Mouse (Mus musculus): ENCODE data around the gene Nthl1. TPM values are rescaled to one million over a fixed set of nuclear protein-coding genes. Genes with fewer than 3 reads are reported as not detected.

Nthl1 gene
- total RNA-seq, 4 experiments from 2014 or later = 1.8 to 3.4 (median 2.2) TPM

Small RNAs within 50 kb of the gene (microRNA-seq; reads per million reads assigned to microRNA genes)
- not detected for gene Gm24589

Other genes with a start within 250 kb of the Nthl1 start
- gene Rnps1, start 218.1 kb upstream of the Nthl1 start, total RNA-seq (2022) = 10 to 100 TPM; 51.0 to 54.1 (median 52.4) TPM
- gene Eci1, start 206.0 kb upstream of the Nthl1 start, total RNA-seq (2022) = 100 to 1,000 TPM; 133 to 159 (median 146) TPM
- 1 to 10 TPM in 1 of 4 experiments, under 1 TPM in 3; 0.15 to 1.0 (median 0.79) TPM for gene Dnase1l2, start 189.6 kb upstream of the Nthl1 start, total RNA-seq (2022)
- 10 to 100 TPM; 13.6 to 14.6 (median 14.2) TPM for gene E4f1, start 162.4 kb upstream of the Nthl1 start, total RNA-seq (2022)
- gene Pgp, start 162.3 kb upstream of the Nthl1 start, total RNA-seq (2022) = 10 to 100 TPM; 55.1 to 60.3 (median 60.2) TPM
- gene Bricd5, start 158.8 kb upstream of the Nthl1 start, total RNA-seq (2022) = not detected
- gene Mlst8, start 153.6 kb upstream of the Nthl1 start, total RNA-seq (2022) = 10 to 100 TPM in 2 of 4 experiments, 1 to 10 TPM in 2; 8.2 to 11.3 (median 9.6) TPM
- under 1 TPM in 2 of 4 experiments, not detected in 2; 0.05 to 0.21 TPM for gene Caskin1, start 144.1 kb upstream of the Nthl1 start, total RNA-seq (2022)
- gene Traf7, start 104.7 kb upstream of the Nthl1 start, total RNA-seq (2022) = 10 to 100 TPM; 25.0 to 28.2 (median 26.2) TPM
- gene Rab26, start 98.5 kb upstream of the Nthl1 start, total RNA-seq (2022) = under 1 TPM in 1 of 4 experiments, not detected in 3; 0.27 TPM
- 10 to 100 TPM; 14.6 to 20.4 (median 19.0) TPM for gene Pkd1, start 82.8 kb upstream of the Nthl1 start, total RNA-seq (2022)
- gene Tsc2, start 50 bp upstream of the Nthl1 start, total RNA-seq (2022) = 10 to 100 TPM; 75.8 to 86.4 (median 82.7) TPM
- 10 to 100 TPM; 17.8 to 38.4 (median 20.8) TPM for gene Slc9a3r2, start 17.6 kb downstream of the Nthl1 start, total RNA-seq (2022)
- not detected for gene Npw, start 25.8 kb downstream of the Nthl1 start, total RNA-seq (2022)
- gene Zfp598, start 37.0 kb downstream of the Nthl1 start, total RNA-seq (2022) = 10 to 100 TPM; 22.4 to 27.6 (median 27.0) TPM
- under 1 TPM in 1 of 4 experiments, not detected in 3; 0.17 TPM for gene Syngr3, start 57.3 kb downstream of the Nthl1 start, total RNA-seq (2022)
- gene Gfer, start 63.5 kb downstream of the Nthl1 start, total RNA-seq (2022) = 10 to 100 TPM; 38.2 to 54.4 (median 44.7) TPM
- gene Noxo1, start 63.6 kb downstream of the Nthl1 start, total RNA-seq (2022) = under 1 TPM; 0.22 to 0.70 (median 0.42) TPM
- gene Tbl3, start 75.0 kb downstream of the Nthl1 start, total RNA-seq (2022) = 10 to 100 TPM; 15.9 to 18.6 (median 17.1) TPM
- gene Rnf151, start 85.4 kb downstream of the Nthl1 start, total RNA-seq (2022) = not detected
- gene Rps2, start 85.4 kb downstream of the Nthl1 start, total RNA-seq (2022) = 100 to 1,000 TPM; 558 to 703 (median 654) TPM
- gene Ndufb10, start 91.8 kb downstream of the Nthl1 start, total RNA-seq (2022) = 100 to 1,000 TPM; 409 to 503 (median 459) TPM
- gene Rpl3l, start 95.1 kb downstream of the Nthl1 start, total RNA-seq (2022) = 100 to 1,000 TPM; 757 to 827 (median 779) TPM
- gene Msrb1, start 104.0 kb downstream of the Nthl1 start, total RNA-seq (2022) = 100 to 1,000 TPM; 144 to 160 (median 145) TPM
- not detected for gene Hs3st6, start 120.3 kb downstream of the Nthl1 start, total RNA-seq (2022)
- gene Meiob, start 171.6 kb downstream of the Nthl1 start, total RNA-seq (2022) = not detected
- gene Hagh, start 207.5 kb downstream of the Nthl1 start, total RNA-seq (2022) = 10 to 100 TPM; 64.2 to 71.5 (median 68.6) TPM
- 10 to 100 TPM; 41.7 to 53.2 (median 46.3) TPM for gene Fahd1, start 217.7 kb downstream of the Nthl1 start, total RNA-seq (2022)
- gene Igfals, start 233.3 kb downstream of the Nthl1 start, total RNA-seq (2022) = 1 to 10 TPM; 2.9 to 3.8 (median 3.3) TPM

Data from gastrocnemius, adult 8-10 months (tissue).